Mouse (Mus musculus) limb, embryonic 13.5 days (tissue): ENCODE data around the gene Cul5. TPM values are rescaled to one million over a fixed set of nuclear protein-coding genes. Genes with fewer than 3 reads are reported as not detected.

Source experiments
- ATAC-seq: fragments of 200-750 bp; cut with Nextera tagmentation; 2 replicates; pipeline ENCODE4 v1.8.0; 2017; ENCODE audit warnings: low read depth, moderate number of reproducible peaks, moderate TSS enrichment; ENCODE audit not compliant: low FRiP score
- H3K27ac ChIP-seq: fragments of 300-500 bp; sonication (generic); 2 replicates; pipeline ENCODE4 v1.5.1; 2015; ENCODE audit warnings: inconsistent platforms, mild to moderate bottlenecking, moderate library complexity
- H3K27me3 ChIP-seq: fragments of 300-500 bp; sonication (generic); 2 replicates; pipeline ENCODE4 v1.6.1; 2015; ENCODE audit warnings: mild to moderate bottlenecking, inconsistent platforms
- H3K36me3 ChIP-seq: fragments of 300-500 bp; sonication (generic); 2 replicates; pipeline ENCODE4 v1.6.1; 2015; ENCODE audit warnings: inconsistent platforms, mild to moderate bottlenecking, moderate library complexity
- H3K4me1 ChIP-seq: fragments of 300-500 bp; sonication (generic); 2 replicates; pipeline ENCODE4 v1.6.1; 2015; ENCODE audit warnings: inconsistent platforms
- H3K4me2 ChIP-seq: fragments of 300-500 bp; sonication (generic); replicated peaks from 2 replicates; pipeline ENCODE4 v1.6.1; 2015; ENCODE audit warnings: inconsistent platforms, mild to moderate bottlenecking, moderate library complexity
- H3K4me3 ChIP-seq: fragments of 300-500 bp; sonication (generic); 2 replicates; pipeline ENCODE4 v1.5.1; 2015; ENCODE audit warnings: moderate library complexity, mild to moderate bottlenecking, inconsistent platforms
- H3K9ac ChIP-seq: fragments of 300-500 bp; sonication (generic); 2 replicates; pipeline ENCODE4 v1.6.1; 2015; ENCODE audit warnings: mild to moderate bottlenecking, inconsistent platforms
- H3K9me3 ChIP-seq: fragments of 300-500 bp; sonication (generic); 2 replicates; pipeline ENCODE4 v1.6.1; 2016; ENCODE audit warnings: inconsistent platforms
- WGBS: fragments of 180-500 bp; shearing (Covaris S2); methylation state at CpG from one replicate; pipeline ENCODE4 v1.1.7; 2015; 5-methylcytosine and 5-hydroxymethylcytosine counted together
- polyA plus RNA-seq: library from polyadenylated mRNA; unstranded; fragments of >200 nt; fragmentation: Nextera tagmentation; extraction: Ambion mirVana; gene quantifications from 2 replicates; pipeline ENCODE4 v1.2.1, GENCODE M21; 2015

Cul5 gene
- polyA plus RNA-seq, 1 experiment from 2014 or later = 35.6 TPM

- WGBS = 88% methylated on average over 3 of the region's 3 CpGs
- Histone ChIP-seq H3K9me3 (no peaks in the 10 kb centered on the region), H3K36me3 (0 out of 2 replicates have a peak, but pooled peaks cover 2% of the 10 kb centered on the region), H3K4me3 (no peak overlapping the region), H3K27ac (no peak overlapping the region; the same call in 1 of the 2 replicates), H3K9ac (no peak overlapping the region), H3K4me1 (peaks cover 4% of the 10 kb centered on the region; the same call in 1 of the 2 replicates), H3K4me2 (no peak overlapping the region), H3K27me3 (no peaks in the 10 kb centered on the region)
- no peak for ATAC-seq
Observed at GRCm38 (mm10) chr9:53603849-53604248, 66.0 kb downstream of the Cul5 start.

DNA sequence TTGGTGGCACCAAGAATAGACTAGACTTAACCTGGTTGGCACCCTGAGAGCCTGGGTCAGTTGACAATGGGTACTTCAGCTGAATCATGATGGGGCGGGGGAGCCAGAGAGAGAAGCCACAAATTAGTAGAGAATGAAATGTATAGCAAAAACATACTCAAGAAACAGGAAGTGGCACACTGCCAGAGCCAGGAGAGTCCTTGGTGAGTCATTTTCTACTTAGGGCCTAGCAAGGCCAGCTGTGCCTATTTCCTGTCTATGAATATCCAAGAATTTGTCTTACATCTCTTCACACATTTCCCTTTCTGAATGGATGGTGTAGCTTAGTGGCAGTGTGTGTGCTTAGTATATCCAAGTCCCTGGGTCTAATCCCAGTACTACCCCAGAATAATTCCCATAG, 66.4 kb downstream of the Cul5 start:
- H3K27ac ChIP-seq = no peak overlapping the region; the same call in 1 of the 2 replicates
- H3K9ac ChIP-seq = no peak overlapping the region
- no peaks in the 10 kb centered on the region for H3K9me3 ChIP-seq
- 0 out of 2 replicates have a peak, but pooled peaks cover 1% of the 10 kb centered on the region for H3K4me1 ChIP-seq
- H3K4me3 ChIP-seq = no peak overlapping the region
- 97% methylated on average over 1 of the region's 1 CpGs for WGBS
- H3K4me2 ChIP-seq = no peak overlapping the region
- no peak for ATAC-seq
- H3K27me3 ChIP-seq = no peaks in the 10 kb centered on the region
- H3K36me3 ChIP-seq = peaks cover 5% of the 10 kb centered on the region; the same call in 1 of the 2 replicates

- H3K4me2 ChIP-seq = no peak overlapping the region
- H3K9ac ChIP-seq = no peak overlapping the region
- no peaks in the 10 kb centered on the region for H3K4me1 ChIP-seq
- no peak overlapping the region for H3K27ac ChIP-seq
- peaks cover 5% of the 10 kb centered on the region; the same call in 1 of the 2 replicates for H3K36me3 ChIP-seq
- no peak for ATAC-seq
- H3K4me3 ChIP-seq = no peak overlapping the region
- 91% methylated on average over 2 of the region's 2 CpGs for WGBS
- H3K27me3 ChIP-seq = no peaks in the 10 kb centered on the region
- H3K9me3 ChIP-seq = no peaks in the 10 kb centered on the region
Observed at GRCm38 (mm10) chr9:53601541-53601940, 68.3 kb downstream of the Cul5 start.

DNA sequence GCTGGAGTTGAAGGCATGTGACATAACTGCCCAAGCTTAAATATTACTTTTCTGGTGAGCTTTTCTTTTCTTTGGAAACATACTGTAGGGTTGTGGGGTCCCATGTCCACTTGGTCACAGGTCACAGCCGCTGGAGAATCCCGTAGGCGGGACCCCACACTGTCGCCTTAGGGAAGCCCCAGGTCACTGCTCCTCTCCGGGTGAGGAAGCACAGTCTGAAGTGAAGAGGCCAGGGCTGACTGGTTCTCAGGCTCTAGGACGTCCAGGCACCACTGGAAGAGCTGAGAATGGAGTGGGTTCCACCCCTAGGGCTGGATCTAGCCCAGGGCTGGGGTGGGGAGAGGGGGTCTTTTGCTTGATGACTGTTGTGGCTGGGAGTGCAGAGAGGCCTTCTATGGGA, 71.2 kb downstream of the Cul5 start:
- Histone ChIP-seq H3K9me3 (no peaks in the 10 kb centered on the region), H3K4me1 (no peaks in the 10 kb centered on the region), H3K4me3 (no peak overlapping the region), H3K9ac (no peak overlapping the region), H3K27ac (no peak overlapping the region), H3K4me2 (no peak overlapping the region), H3K36me3 (peaks cover 20% of the 10 kb centered on the region), H3K27me3 (no peaks in the 10 kb centered on the region)
- no peak for ATAC-seq
- WGBS = 78% methylated on average over 6 of the region's 6 CpGs

DNA sequence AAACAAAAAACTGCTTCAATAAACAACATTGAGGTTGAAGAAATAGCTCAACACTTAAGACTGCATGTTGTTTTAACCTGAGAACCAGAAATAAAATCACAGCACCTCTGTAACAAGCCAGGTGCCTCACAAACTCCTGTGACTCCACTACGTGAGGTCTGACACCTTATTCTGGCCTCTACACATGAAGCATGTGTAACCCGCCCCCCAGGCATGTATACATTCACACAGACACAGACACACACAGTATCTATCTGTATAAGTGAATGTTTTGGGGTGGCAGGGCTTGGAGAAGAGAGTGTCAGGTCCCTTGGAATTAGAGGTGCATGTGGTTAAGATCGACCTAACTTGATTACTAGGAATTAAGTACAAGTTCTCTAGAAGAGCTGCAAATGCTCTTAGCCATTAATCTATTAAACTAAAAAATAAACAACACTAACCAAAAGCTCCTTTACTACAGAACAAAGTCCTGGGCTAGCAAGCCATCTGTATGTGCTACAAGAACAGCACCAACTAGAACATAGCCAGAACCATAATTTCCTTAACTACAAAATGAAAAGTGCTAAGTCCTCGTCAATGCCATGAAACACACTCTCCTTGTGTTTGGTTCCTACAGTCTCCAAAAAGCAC, 72.7 kb downstream of the Cul5 start:
- no peak overlapping the region for H3K27ac ChIP-seq
- peaks cover 34% of the 10 kb centered on the region for H3K36me3 ChIP-seq
- ATAC-seq = no peak
- H3K4me2 ChIP-seq = no peak overlapping the region
- H3K9me3 ChIP-seq = no peaks in the 10 kb centered on the region
- H3K4me1 ChIP-seq = no peaks in the 10 kb centered on the region
- H3K27me3 ChIP-seq = no peaks in the 10 kb centered on the region
- H3K4me3 ChIP-seq = no peak overlapping the region
- H3K9ac ChIP-seq = no peak overlapping the region
- 92% methylated on average over 4 of the region's 4 CpGs for WGBS

DNA sequence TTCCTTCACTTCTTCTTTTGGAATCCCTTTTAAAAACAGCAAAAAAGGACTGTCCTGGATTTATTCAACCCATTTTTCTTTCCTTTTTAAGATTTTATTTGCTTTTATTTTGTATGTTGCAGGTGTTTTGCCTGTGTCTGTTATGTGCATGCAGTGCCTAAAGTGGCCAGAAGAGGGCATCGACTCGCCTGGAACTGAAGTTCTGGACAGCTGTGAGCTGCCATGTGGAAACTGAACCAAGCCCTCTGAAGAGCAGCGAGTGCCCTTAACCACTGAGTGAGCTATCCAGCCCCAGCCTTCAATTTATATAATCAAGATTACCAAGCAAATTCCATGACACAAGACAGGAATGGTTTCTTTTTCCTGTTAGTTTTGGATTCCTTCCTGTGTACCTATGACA, 75.0 kb downstream of the Cul5 start:
- ATAC-seq = no peak
- no peak overlapping the region for H3K9ac ChIP-seq
- no peak overlapping the region for H3K27ac ChIP-seq
- no peak overlapping the region for H3K4me3 ChIP-seq
- WGBS = 10% methylated on average over 3 of the region's 3 CpGs
- peaks cover 54% of the 10 kb centered on the region for H3K36me3 ChIP-seq
- no peaks in the 10 kb centered on the region for H3K4me1 ChIP-seq
- no peak overlapping the region for H3K4me2 ChIP-seq
- H3K9me3 ChIP-seq = no peaks in the 10 kb centered on the region
- H3K27me3 ChIP-seq = no peaks in the 10 kb centered on the region

GRCm38 (mm10) chr9:53581870-53582269, 87.9 kb downstream of the Cul5 start:
- Histone ChIP-seq H3K27me3 (no peaks in the 10 kb centered on the region), H3K4me1 (no peaks in the 10 kb centered on the region), H3K27ac (no peak overlapping the region), H3K4me3 (no peak overlapping the region), H3K4me2 (no peak overlapping the region), H3K36me3 (peaks cover 82% of the 10 kb centered on the region), H3K9me3 (no peaks in the 10 kb centered on the region), H3K9ac (no peak overlapping the region)
- 84% methylated on average over 4 of the region's 4 CpGs for WGBS
- ATAC-seq = no peak

DNA sequence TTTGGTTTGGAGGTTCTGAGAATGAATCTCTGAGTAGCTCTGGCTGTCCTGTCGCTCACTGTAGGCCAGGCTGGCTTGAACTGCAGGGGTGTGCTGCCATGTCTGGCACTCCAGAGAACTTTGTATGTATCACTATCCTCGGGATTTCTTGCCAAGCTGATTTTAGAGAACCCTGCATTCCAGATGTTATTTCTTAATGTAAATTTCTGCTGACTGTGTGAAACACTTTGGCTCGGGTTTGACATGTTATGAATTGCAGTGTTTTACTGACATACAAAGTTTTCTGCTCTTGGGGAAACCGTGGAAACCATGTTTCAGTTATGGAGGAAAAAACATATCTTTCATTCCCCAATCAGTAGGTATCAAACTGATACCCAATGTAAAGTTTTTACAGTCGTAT, 94.1 kb downstream of the Cul5 start:
- no peaks in the 10 kb centered on the region for H3K27me3 ChIP-seq
- no peak overlapping the region for H3K4me3 ChIP-seq
- no peak overlapping the region for H3K9ac ChIP-seq
- no peak for ATAC-seq
- peaks cover 67% of the 10 kb centered on the region for H3K36me3 ChIP-seq
- H3K9me3 ChIP-seq = no peaks in the 10 kb centered on the region
- no peak overlapping the region for H3K27ac ChIP-seq
- H3K4me2 ChIP-seq = no peak overlapping the region
- 85% methylated on average over 5 of the region's 5 CpGs for WGBS
- H3K4me1 ChIP-seq = no peaks in the 10 kb centered on the region

DNA sequence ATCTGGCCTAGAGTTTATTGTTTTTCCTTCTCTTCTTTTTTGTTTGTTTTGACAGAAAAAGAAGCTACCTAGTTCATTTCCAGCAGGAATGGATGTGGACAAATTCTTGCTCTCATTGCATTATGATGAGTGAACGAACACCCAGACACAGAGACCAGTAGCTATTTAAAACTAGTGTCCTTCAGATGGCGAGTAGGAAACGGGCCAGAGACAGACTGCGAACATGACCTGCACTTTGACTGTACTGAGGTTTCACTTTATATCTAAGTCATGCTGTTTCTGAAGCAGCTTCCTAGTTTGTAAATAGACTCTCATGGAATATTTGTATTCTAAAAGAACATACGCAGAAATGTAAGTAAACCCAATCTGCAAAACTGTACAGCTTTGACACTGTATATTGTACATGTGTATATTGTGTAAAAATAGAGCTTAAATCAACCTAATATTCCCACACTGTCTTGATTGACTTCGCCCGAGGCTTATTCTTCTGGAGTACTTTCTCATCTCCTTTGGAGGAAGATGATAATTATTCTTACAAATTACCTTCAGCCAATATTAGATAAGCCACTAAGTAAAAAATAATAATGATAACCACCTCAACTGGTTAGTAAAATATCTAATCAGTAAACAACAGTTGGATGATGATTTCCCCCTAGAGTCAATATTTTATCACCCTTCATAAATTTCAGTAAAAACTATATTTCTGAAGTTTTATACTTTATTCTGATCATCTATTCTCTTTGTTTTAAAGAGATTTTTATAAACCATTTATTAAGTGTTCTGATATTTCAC, 97.1 kb downstream of the Cul5 start:
- Histone ChIP-seq H3K9me3 (no peaks in the 10 kb centered on the region), H3K4me2 (no peak overlapping the region), H3K9ac (no peak overlapping the region), H3K27me3 (no peaks in the 10 kb centered on the region), H3K4me1 (no peaks in the 10 kb centered on the region), H3K27ac (no peak overlapping the region), H3K4me3 (no peak overlapping the region), H3K36me3 (peaks cover 67% of the 10 kb centered on the region)
- ATAC-seq = no peak
- 94% methylated on average over 7 of the region's 7 CpGs for WGBS

- peaks cover 68% of the 10 kb centered on the region for H3K36me3 ChIP-seq
- H3K27ac ChIP-seq = no peak overlapping the region
- H3K4me2 ChIP-seq = no peak overlapping the region
- H3K27me3 ChIP-seq = no peaks in the 10 kb centered on the region
- WGBS = 55% methylated on average over 6 of the region's 6 CpGs
- H3K9me3 ChIP-seq = no peaks in the 10 kb centered on the region
- ATAC-seq = no peak
- no peak overlapping the region for H3K4me3 ChIP-seq
- no peaks in the 10 kb centered on the region for H3K4me1 ChIP-seq
- no peak overlapping the region for H3K9ac ChIP-seq
Observed at GRCm38 (mm10) chr9:53570662-53571061, 99.2 kb downstream of the Cul5 start.
